Mouse (Mus musculus) retina, postnatal 7 days (tissue): ENCODE results near the gene Il10.

ENCODE experiments used
- DNase-seq: peaks from one replicate; pipeline ENCODE4 v3.0.0-alpha.2; 2012; ENCODE audit warnings: low read depth, low spot score

Il10 gene

DNA sequence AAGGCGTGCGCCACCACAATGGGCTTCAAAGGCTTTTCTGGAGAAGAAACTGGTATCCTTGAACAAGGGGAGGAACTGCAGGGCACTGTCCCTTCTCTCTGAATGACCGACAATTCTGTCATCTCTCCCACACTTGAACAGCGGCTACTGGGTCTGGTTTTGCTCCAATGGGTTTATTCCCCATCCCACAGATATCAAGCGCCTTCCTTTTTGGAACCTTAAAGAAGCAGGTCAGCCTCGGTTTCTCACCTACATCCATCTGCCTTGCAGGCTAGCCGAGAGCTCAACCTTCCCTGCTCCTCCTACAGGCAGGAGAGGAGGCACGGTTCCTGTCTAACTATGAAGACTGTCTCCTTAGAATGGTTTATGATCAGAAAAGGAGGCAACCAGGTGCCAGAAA is 29.3 kb downstream of the Il10 start:
- DNase-seq: no peak

- DNase-seq: no peak
Measured at GRCm38 (mm10) chr1:131049361-131049806, 29.7 kb downstream of the Il10 start.

GRCm38 (mm10) chr1:131050011-131050410 is 30.4 kb downstream of the Il10 start:
- no peak for DNase-seq

GRCm38 (mm10) chr1:131050617-131051016 is 31.0 kb downstream of the Il10 start:
- DNase-seq: no peak

DNA sequence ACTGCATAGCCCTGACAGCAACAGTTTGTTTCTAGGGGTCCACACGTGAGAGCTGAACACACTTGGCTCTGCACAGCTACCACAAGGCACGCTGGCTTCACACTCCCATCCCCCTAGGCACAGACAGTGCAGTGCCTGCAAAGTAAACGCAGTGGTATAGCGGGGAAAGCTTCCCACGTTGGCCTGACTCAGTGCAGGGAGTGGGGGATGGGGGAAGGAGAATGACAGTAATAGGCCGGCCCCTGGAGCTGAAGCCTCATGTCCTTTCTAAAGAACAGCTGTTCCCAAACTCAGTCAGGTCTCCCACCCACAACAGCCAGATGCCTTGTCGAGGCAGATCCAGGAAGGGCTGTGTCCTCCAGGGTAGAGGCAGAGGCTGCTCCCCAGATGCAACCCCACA is 31.4 kb downstream of the Il10 start:
- no peak for DNase-seq

- peak; percentile 82 for DNase-seq
Measured at GRCm38 (mm10) chr1:131053239-131053638, 33.6 kb downstream of the Il10 start.

DNA sequence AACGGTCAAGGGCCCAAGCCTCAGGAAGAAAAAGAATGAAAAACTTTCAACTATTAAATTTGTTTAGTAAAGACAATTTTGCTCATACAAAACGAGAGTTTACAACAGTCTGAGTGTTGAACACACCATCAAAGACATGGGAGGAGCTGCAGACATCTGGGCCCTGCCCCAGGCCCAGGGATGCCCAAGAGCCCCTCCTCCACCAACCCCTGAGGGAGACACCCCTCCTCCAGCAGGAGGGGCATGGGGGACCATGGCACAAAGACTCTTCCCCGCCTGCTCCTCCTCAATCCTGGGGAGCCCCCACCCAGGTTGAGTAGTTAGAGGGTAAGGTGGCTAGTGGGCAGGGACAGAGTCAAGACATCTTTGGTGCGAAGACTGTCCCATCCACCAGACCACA is 34.0 kb downstream of the Il10 start:
- no peak for DNase-seq

- DNase-seq: no peak
Measured at GRCm38 (mm10) chr1:131054251-131054650, 34.6 kb downstream of the Il10 start.

- no peak for DNase-seq
Measured at GRCm38 (mm10) chr1:131058431-131058830, 38.8 kb downstream of the Il10 start.

DNA sequence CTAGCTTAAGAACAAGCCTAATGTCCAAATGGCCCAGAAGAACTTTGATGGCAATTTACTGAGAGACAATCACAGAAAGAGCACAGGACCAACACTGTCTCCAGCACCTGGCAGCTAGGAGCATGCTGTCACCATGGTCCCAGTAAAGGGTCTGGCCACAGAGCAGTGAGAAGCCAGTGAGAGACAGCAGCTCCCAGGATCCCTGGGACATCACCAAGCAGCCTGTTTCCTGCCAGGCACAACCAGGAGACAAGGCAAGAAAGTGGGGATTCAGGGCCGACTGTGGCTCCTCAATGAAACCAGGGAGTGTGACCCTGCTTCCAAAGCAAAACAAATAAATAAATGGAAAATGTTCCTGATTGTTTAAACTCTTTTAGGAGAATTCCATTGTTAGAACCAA is 39.8 kb downstream of the Il10 start:
- no peak for DNase-seq

GRCm38 (mm10) chr1:131059841-131060240 is 40.2 kb downstream of the Il10 start:
- DNase-seq: no peak

- DNase-seq: peak; percentile 40
Measured at GRCm38 (mm10) chr1:131060290-131061253, 40.9 kb downstream of the Il10 start.

GRCm38 (mm10) chr1:131061740-131062254 is 42.2 kb downstream of the Il10 start:
- DNase-seq: no peak

GRCm38 (mm10) chr1:131062821-131063220 is 43.2 kb downstream of the Il10 start:
- no peak for DNase-seq

DNA sequence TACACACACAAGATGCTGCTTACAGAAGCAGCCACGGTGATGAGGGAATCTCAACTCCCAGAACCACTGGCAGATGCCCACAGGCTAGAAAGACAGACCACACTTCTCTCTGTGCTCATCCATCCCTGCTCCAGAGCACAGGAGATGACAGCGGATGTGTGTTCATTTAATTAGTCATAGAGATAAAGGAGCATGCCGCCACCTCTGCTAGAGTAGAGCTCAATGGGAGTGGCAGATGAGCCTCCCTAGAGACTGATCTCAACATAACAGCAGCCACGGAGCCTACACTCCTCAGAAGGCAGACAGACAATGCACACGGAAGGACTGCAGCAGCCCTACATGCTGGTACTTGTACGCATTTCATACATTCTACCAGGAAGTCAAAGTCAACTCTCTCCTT is 44.6 kb downstream of the Il10 start:
- no peak for DNase-seq

GRCm38 (mm10) chr1:131068011-131068727 is 48.5 kb downstream of the Il10 start:
- no peak for DNase-seq

DNA sequence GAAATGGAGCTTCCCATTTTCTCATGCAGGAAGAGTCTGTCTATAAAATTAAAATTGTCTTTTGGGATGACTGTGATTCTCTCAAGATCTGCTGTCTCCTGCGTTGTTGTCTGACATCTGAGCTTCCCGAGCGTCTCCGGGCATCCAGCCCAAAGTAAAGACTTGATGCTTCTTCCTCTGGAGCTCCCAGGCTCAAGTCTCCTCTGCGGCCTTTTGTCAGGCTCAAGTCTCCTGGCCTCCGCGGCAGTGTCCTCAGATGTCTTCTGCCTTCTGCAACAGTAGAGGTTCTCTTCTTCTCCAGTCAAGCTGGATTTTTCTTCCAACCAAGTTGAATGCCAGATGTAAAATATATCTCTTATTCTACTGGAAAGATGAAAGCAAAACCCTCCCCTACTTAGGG is 49.4 kb downstream of the Il10 start:
- DNase-seq: no peak

DNA sequence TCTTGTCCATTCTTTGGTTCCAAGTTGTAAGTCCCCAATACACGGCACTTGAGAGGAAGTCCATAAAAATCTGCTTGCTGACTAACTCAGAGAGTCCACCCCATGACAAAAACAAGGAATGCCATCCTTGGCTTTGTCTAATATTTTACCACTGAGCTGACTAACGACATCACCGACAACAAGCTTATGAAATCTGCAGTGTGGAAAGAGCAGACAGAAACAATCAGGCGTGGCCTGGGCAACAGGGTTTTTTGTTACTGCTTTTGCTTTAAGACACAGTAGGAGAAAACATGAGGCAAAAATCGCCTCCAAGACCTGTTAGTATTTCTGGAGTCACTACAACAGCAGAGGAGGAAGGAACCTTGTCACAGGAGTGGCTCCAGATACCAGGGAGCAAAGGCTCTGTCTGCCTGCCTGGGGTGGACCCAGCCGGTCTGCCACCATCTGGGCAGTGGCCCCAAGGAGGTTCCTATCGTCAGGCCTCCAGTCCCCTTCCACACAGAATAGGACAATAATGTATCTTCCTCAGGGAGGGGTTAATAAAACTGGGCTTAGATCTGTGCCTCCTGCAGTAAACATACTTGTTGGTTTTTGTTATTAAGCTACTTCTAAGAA is 52.8 kb downstream of the Il10 start:
- DNase-seq: no peak

DNA sequence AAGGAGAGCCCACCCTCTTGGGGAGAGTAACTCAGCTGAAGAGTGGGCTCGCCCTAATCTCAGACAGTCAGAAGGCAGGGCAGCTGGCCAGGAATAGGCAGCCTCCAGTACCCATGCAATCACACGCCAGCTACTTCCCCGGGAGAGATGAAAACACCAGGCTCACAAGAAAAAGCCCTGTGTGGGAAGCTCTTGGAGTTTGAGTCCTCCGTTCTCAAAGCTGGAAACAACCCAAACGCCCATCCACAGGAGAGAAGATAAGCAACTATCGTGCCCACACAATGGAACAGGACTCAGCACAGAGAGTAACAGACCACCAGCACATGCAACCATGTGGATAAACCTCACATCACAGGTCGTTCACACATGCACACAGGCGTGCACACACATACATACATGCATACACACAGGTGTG is 54.9 kb downstream of the Il10 start:
- no peak for DNase-seq
